Mouse (Mus musculus) ES-Bruce4 (cell line): ENCODE measurements around the gene Crygf.

ENCODE experiments used
- CTCF ChIP-seq: IDR thresholded peaks from one replicate; pipeline ENCODE4 v1.8.1; 2011; ENCODE audit warnings: low read depth, low read length
- EP300 ChIP-seq: IDR thresholded peaks from 2 replicates; pipeline ENCODE4 v1.6.1; 2011; ENCODE audit warnings: low read depth, low read length; ENCODE audit not compliant: insufficient read depth
- POLR2A ChIP-seq: IDR thresholded peaks from one replicate; pipeline ENCODE4 v1.8.1; 2011; ENCODE audit warnings: low read length; ENCODE audit not compliant: insufficient read depth

DNA sequence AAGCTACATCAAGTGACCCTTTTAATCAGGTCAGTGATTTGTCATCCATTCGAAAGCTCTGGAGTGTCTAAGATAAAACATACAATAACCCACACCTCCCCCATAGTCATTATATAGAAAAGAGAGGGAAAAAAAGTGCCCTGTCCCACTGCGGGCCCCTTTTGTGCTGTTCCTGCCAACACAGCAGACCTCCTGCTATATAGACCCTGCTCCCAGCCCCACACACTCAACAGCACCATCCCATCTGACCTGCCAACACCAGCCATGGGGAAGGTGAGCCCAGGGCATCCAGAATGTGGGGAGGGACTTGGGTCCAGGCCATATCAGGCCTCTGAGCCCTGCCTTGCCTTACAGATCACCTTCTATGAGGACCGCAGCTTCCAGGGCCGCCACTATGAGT is at the start of gene Crygf:
- TF ChIP-seq CTCF, result no peak
- TF ChIP-seq EP300, result no peak
- TF ChIP-seq POLR2A, result no peak
